Mouse (Mus musculus) spleen, postnatal 4 days (tissue): ENCODE results near the gene Cox6b2.

Source experiments
- DNase-seq, 2 experiments: peaks; one replicate each; pipeline ENCODE4 v3.0.0; 2022; ENCODE audit warnings: low spot score in 2 of 2

Gene Cox6b2

GRCm38 (mm10) chr7:4719276-4719675 is 33.6 kb downstream of the Cox6b2 start:
- DNase-seq: no peak

DNA sequence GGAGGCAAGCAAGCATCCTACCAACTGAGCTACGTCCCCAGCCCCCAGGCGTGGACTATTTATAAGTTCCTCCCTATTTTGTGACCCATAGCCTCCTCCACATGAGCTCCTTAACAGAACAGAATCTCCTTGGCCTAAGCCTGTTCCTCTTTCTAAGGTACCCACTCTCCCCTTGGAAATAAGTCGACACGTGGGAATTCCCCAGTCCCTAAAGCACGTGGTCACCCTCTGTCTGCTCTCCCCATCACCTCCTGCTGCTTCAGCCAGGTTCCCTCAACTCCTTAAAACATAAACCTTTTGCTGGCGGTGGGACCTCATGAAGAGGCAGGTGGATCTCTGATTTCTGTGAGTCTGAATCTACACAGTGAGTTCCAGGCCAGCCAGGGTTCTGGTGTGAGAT is 35.9 kb downstream of the Cox6b2 start:
- DNase-seq: no peak

- no peak for DNase-seq
Observed at GRCm38 (mm10) chr7:4712594-4712993, 40.3 kb downstream of the Cox6b2 start.

- peak; percentile 48 to 75 for DNase-seq
Observed at GRCm38 (mm10) chr7:4705098-4705497, 47.8 kb downstream of the Cox6b2 start.

DNA sequence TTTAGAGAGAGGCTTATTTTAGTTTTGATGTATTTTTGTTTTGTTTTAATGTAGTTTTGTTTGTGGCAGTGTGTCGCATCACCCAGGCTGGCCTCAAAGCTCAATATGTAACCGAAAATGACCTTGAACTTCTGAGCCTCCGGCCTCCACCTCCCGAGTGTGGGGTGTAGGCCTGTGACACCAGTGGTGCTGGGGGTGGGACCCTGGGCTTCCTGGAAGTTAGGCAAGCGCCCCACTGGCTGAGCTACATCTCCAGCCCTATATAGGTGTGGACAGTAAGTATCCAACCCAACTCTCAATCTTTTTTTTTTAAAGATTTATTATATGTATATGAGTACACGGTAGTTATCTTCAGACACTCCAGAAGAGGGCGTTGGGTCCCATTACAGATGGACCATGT is 49.7 kb downstream of the Cox6b2 start:
- DNase-seq: no peak

DNA sequence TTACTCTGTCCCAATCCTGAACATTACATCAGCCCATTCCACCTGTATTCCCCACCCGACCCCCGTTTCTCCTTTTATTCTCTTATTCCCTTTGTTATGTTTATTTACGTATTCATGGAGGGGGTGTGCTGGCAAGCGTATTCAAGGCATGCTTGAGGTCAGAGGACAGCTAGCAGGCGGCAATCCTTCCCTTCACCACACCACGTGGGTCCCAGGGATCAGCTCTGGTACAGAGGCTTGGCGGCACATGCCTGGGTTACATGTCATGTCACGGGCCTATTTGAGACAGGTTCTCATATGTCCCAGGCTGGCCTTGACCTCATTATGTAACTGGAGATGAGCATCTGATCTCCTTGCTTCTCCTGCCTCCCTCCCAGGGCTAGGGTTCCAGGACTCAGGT is 50.6 kb downstream of the Cox6b2 start:
- DNase-seq: no peak
